Mouse (Mus musculus) brain, embryonic 18.5 days (tissue): ENCODE results near the gene Fcgr1.
A peak's percentile ranks its signal among the peaks of the same experiment; 100 is the strongest.
"Not testable (repeated sequence)": the region's sequence is repeated elsewhere in the genome, so short reads cannot be mapped to it uniquely, and the experiment has no call there.

Experiments
- DNase-seq: peaks from one replicate; pipeline ENCODE4 v3.0.0-alpha.2; 2012; ENCODE audit warnings: low read depth, low spot score

The Fcgr1 gene

GRCm38 (mm10) chr3:96273591-96274465 lies 19.9 kb downstream of the Fcgr1 start:
- no peak for DNase-seq

GRCm38 (mm10) chr3:96269511-96270474 lies 24.0 kb downstream of the Fcgr1 start, which contains the start of gene Hist2h2bb:
TSS of gene Hist2h2bb (plus strand) at chr3:96269752.
- peak; percentile 95 for DNase-seq

- DNase-seq, result not testable (repeated sequence)
Observed at GRCm38 (mm10) chr3:96268776-96269378, 24.9 kb downstream of the Fcgr1 start.

GRCm38 (mm10) chr3:96268051-96268775 lies 25.6 kb downstream of the Fcgr1 start, which contains the start of gene Hist2h3b:
TSS of gene Hist2h3b (plus strand) at chr3:96268654.
- DNase-seq, result peak; percentile 83

GRCm38 (mm10) chr3:96267541-96267940 lies 26.2 kb downstream of the Fcgr1 start:
- DNase-seq, result no peak

GRCm38 (mm10) chr3:96266132-96266710 lies 27.5 kb downstream of the Fcgr1 start:
- no peak for DNase-seq

GRCm38 (mm10) chr3:96264404-96264949 lies 29.3 kb downstream of the Fcgr1 start:
- DNase-seq, result no peak

- no peak for DNase-seq
Observed at GRCm38 (mm10) chr3:96263558-96264403, 30.0 kb downstream of the Fcgr1 start.

- peak; percentile 93 for DNase-seq
Observed at GRCm38 (mm10) chr3:96262979-96263550, 30.7 kb downstream of the Fcgr1 start, which contains the start of gene Hist2h4. TSS of gene Hist2h4 (minus strand) at chr3:96263311.

- DNase-seq, result peak; percentile 72
Observed at GRCm38 (mm10) chr3:96262216-96262875, 31.4 kb downstream of the Fcgr1 start.

GRCm38 (mm10) chr3:96261623-96262022 lies 32.1 kb downstream of the Fcgr1 start:
- no peak for DNase-seq

- DNase-seq, result no peak
Observed at GRCm38 (mm10) chr3:96260220-96260619, 33.5 kb downstream of the Fcgr1 start.

GRCm38 (mm10) chr3:96257190-96257589 lies 36.6 kb downstream of the Fcgr1 start:
- no peak for DNase-seq

- DNase-seq, result no peak
Observed at GRCm38 (mm10) chr3:96255926-96256593, 37.7 kb downstream of the Fcgr1 start.

GRCm38 (mm10) chr3:96254683-96255355 lies 39.0 kb downstream of the Fcgr1 start:
- no peak for DNase-seq

GRCm38 (mm10) chr3:96251787-96252186 lies 42.0 kb downstream of the Fcgr1 start:
- no peak for DNase-seq

- no peak for DNase-seq
Observed at GRCm38 (mm10) chr3:96250890-96251289, 42.9 kb downstream of the Fcgr1 start.
